Mouse (Mus musculus) stomach, adult 2 months (tissue): ENCODE measurements around the gene Insm1. TPM values are rescaled to one million over a fixed set of nuclear protein-coding genes. Genes with fewer than 3 reads are reported as not detected.

Experiments used
- polyA plus RNA-seq: library from polyadenylated mRNA; depleted of rRNA; stranded (reverse); fragments of >200 nt; gene quantifications from 2 replicates; pipeline ENCODE4 v1.2.3, GENCODE M21; 2012; rRNA removed

Gene Insm1
- 1.8 and 3.5 TPM in 2 replicates for polyA plus RNA-seq

GRCm38 (mm10) chr2:146221076-146221928, at the start of gene Insm1:
Gene Insm1 (plus strand): TSS chr2:146221921.

